Mouse (Mus musculus) myocyte (in vitro differentiated cells): ENCODE measurements around the gene BC107364. TPM values are rescaled to one million over a fixed set of nuclear protein-coding genes. Genes with fewer than 3 reads are reported as not detected.
"Not testable (repeated sequence)": the region's sequence is repeated elsewhere in the genome, so short reads cannot be mapped to it uniquely, and the experiment has no call there.

ENCODE experiments used
- H3K27me3 ChIP-seq: one replicate; pipeline ENCODE4 v1.6.1; 2011; ENCODE audit not compliant: control insufficient read depth, insufficient read depth, insufficient read length
- H3K36me3 ChIP-seq: one replicate; pipeline ENCODE4 v1.6.1; 2011; ENCODE audit not compliant: control insufficient read depth, insufficient read depth
- H3K4me2 ChIP-seq: one replicate; pipeline ENCODE4 v1.6.1; 2011; ENCODE audit warnings: low read depth, control low read depth
- H3K4me3 ChIP-seq: one replicate; pipeline ENCODE4 v1.5.1; 2011; ENCODE audit warnings: mild to moderate bottlenecking, control low read depth, moderate library complexity
- H3K79me2 ChIP-seq: one replicate; pipeline ENCODE4 v1.6.1; 2011; ENCODE audit not compliant: control insufficient read depth, insufficient read depth
- H3ac ChIP-seq: one replicate; pipeline ENCODE4 v1.6.1; 2011; ENCODE audit not compliant: control insufficient read depth, insufficient read length
- CEBPB ChIP-seq: IDR thresholded peaks from 2 replicates; pipeline ENCODE4 v1.6.1; 2011; ENCODE audit warnings: mild to moderate bottlenecking, moderate library complexity; ENCODE audit not compliant: poor library complexity, insufficient read depth, severe bottlenecking
- E2F4 ChIP-seq: IDR thresholded peaks from one replicate; pipeline ENCODE4 v1.6.1; 2011; ENCODE audit warnings: mild to moderate bottlenecking, control low read depth, moderate library complexity; ENCODE audit not compliant: insufficient read depth
- MAX ChIP-seq: IDR thresholded peaks from one replicate; pipeline ENCODE4 v1.6.1; 2011; ENCODE audit warnings: low read depth, mild to moderate bottlenecking, control low read depth
- MYOD1 ChIP-seq, 3 experiments: IDR thresholded peaks; one replicate each; pipeline ENCODE4 v1.6.1; 2011; ENCODE audit warnings: control low read depth in 2 of 3, low read depth in 2 of 3, mild to moderate bottlenecking in 2 of 3, moderate library complexity in 1 of 3; ENCODE audit not compliant: insufficient read length in 2 of 3, control insufficient read depth in 1 of 3
- MYOG ChIP-seq, 3 experiments: IDR thresholded peaks; one replicate each; pipeline ENCODE4 v1.6.1; 2011; ENCODE audit warnings: control low read depth in 2 of 3, low read depth in 2 of 3, mild to moderate bottlenecking in 2 of 3; ENCODE audit not compliant: insufficient read length in 2 of 3, control insufficient read depth in 1 of 3, insufficient read depth in 1 of 3
- POLR2A ChIP-seq: IDR thresholded peaks from one replicate; pipeline ENCODE4 v1.6.1; 2011; ENCODE audit warnings: low read depth, mild to moderate bottlenecking, control low read depth, moderate library complexity; ENCODE audit not compliant: insufficient read length
- POLR2AphosphoS2 ChIP-seq: IDR thresholded peaks from one replicate; pipeline ENCODE4 v1.6.1; 2011; ENCODE audit warnings: low read depth, control low read depth; ENCODE audit not compliant: insufficient read length
- REST ChIP-seq: IDR thresholded peaks from one replicate; pipeline ENCODE4 v1.6.1; 2011; ENCODE audit warnings: mild to moderate bottlenecking, control low read depth, moderate library complexity; ENCODE audit not compliant: insufficient read depth, insufficient read length
- SRF ChIP-seq: IDR thresholded peaks from one replicate; pipeline ENCODE4 v1.6.1; 2011; ENCODE audit warnings: low read depth; ENCODE audit not compliant: control insufficient read depth, insufficient read length
- TCF12 ChIP-seq: IDR thresholded peaks from one replicate; pipeline ENCODE4 v1.6.1; 2011; ENCODE audit warnings: mild to moderate bottlenecking, control low read depth; ENCODE audit not compliant: poor library complexity, insufficient read depth, severe bottlenecking
- TCF3 ChIP-seq: IDR thresholded peaks from one replicate; pipeline ENCODE4 v1.6.1; 2011; ENCODE audit warnings: low read depth, control low read depth; ENCODE audit not compliant: insufficient read length
- USF1 ChIP-seq: IDR thresholded peaks from one replicate; pipeline ENCODE4 v1.6.1; 2011; ENCODE audit warnings: low read depth, mild to moderate bottlenecking, control low read depth, moderate library complexity
- polyA plus RNA-seq: library from polyadenylated mRNA; unstranded; fragments of >200 nt; fragmentation: generic; extraction: Trizol; gene quantifications from one replicate; pipeline ENCODE4 v1.2.1, GENCODE M21; 2012; ENCODE audit warnings: missing spikeins

The BC107364 gene
- polyA plus RNA-seq, 1 experiment, result not detected

DNA sequence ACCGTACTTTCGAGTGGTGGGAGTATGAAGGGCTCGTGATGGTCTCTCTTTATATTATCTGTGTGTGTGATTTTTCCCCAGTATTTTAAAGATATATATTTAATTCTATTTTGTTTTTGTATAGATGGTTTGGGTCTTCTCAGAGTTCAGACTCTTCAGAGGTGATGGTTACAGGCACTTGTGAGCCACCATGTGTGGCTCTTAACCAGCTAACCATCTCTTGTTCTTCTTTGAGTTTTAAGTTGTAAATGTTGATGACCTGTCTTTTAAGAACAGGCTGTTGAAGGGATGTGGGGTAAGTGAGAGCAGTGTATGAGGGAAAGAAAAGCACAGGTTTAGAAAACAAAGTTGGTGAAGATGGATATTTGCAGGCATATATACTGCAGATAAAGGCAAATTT, 42.8 kb upstream of the BC107364 start:
- Histone ChIP-seq H3K27me3 (no peaks in the 10 kb centered on the region), H3K4me2 (peak overlapping the region; percentile 18), H3K36me3 (no peaks in the 10 kb centered on the region), H3K4me3 (no peak overlapping the region), H3ac (no peak overlapping the region), H3K79me2 (no peaks in the 10 kb centered on the region)
- TF ChIP-seq CEBPB (no peak), POLR2A (no peak), POLR2AphosphoS2 (no peak), MYOG (IDR thresholded peaks at IDR 0.05; ENCODE audit: control insufficient read depth in 1 of 3, insufficient read depth in 1 of 3, insufficient read length in 2 of 3, low read depth in 2 of 3) (no peak), MYOD1 (IDR thresholded peaks at IDR 0.05; ENCODE audit: control insufficient read depth in 1 of 3, insufficient read length in 2 of 3, low read depth in 2 of 3) (no peak), E2F4 (no peak), TCF12 (no peak), SRF (no peak), TCF3 (no peak), MAX (no peak), USF1 (no peak), REST (no peak)

DNA sequence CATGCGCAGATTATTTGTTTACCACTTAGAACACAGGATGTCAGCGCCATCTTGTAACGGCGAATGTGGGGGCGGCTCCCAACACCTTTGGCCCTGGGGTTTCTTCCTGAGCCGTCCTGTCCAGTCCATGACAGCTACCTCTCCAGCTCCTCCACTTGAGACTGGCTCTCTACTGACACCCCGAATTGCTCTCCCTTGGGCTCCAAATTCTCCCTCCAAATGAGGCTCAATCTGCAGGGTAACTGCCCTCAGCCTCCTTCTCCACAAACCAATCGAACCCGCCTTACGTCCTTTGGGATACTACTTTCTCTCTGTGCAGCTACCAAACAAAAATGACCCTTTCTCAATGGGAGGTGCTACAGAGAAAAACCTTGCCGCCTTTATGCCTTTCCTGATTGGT, 42.4 kb upstream of the BC107364 start:
- H3K36me3 ChIP-seq, H3K27me3 ChIP-seq, H3K4me3 ChIP-seq, H3K79me2 ChIP-seq, H3ac ChIP-seq: not testable (repeated sequence)
- peak overlapping the region; percentile 18 for H3K4me2 ChIP-seq

DNA sequence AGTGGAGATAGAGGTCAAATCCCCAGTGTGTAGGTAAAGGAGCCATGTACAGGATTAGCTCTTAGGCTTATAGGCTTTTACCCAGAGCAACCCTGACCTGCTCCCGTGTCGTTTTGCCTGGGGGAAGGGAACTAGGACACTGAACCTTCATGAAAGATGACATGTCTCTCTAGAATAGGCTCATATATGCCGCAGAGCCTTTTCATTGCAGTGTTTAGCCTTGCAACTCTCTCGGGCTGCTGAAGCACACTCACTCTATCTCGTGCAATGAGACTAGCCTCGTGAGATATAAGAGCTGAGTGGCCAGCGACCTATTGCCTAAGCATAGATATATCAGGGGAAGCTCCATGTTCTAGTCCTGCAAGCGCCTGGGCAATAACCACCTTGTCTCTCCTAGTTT, 37.5 kb upstream of the BC107364 start:
- H3K79me2 ChIP-seq, H3K4me3 ChIP-seq, H3ac ChIP-seq, H3K27me3 ChIP-seq, H3K4me2 ChIP-seq, H3K36me3 ChIP-seq: not testable (repeated sequence)

DNA sequence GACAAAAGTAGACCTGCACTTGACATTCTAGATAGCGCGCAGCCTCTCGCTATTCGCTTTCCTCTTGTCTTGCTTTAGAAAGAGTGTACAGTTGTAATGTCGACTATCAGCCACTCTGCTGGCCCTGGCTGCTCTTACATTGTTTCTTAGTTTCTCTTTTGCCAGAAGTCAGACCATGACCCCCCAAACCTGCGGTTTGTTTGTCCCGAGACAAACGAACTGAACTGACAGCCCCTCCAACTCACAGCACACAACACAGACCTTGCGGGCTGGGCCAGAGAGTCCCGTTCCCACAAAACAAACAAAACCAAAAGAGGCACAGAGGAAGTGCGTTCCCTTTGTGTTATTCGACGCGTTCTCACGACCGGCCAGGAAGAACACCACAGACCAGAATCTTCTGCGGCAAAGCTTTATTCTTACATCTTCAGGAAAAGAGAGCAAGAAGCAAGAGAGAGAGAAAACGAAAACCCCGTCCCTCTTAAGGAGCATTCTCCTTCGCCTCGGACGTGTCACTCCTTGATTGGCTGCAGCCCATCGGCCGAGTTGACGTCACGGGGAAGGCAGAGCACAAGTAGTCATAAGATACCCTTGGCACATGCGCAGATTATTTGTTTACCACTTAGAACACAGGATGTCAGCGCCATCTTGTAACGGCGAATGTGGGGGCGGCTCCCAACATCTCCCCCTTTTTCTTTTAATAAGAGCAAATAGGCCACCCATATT, 37.0 kb upstream of the BC107364 start:
- not testable (repeated sequence) for H3K4me3 ChIP-seq, H3K79me2 ChIP-seq, H3K36me3 ChIP-seq, H3K27me3 ChIP-seq, H3ac ChIP-seq, H3K4me2 ChIP-seq

DNA sequence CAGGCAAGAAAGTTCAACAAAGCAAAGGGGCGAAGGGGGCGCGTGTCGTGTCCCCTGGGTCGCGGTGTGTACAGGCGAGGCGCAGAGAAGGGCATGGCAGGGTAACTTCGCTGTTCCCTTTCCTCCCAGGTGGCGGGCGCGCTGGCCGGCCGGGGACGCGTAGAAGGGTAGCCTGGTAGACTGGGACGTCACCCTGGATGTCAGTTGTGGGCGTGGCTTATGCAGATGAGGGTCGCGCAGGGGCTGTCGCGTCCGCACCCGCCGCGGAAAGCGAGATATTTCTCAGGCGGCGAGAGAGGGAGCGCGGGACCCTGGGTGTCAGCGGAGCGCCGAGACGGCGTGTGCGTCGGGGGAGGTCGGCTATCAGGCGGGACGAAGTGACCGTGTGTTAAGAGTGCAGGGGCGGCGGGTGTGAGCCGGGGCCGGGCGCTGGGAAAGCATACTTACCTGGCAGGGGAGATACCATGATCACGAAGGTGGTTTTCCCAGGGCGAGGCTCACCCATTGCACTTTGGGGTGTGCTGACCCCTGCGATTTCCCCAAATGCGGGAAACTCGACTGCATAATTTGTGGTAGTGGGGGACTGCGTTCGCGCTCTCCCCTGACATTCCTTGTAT, 36.3 kb upstream of the BC107364 start:
- H3ac ChIP-seq, H3K79me2 ChIP-seq, H3K36me3 ChIP-seq, H3K27me3 ChIP-seq: not testable (repeated sequence)
- H3K4me2 ChIP-seq, result peak overlapping the region; percentile 100
- H3K4me3 ChIP-seq, result peak overlapping the region; percentile 18

DNA sequence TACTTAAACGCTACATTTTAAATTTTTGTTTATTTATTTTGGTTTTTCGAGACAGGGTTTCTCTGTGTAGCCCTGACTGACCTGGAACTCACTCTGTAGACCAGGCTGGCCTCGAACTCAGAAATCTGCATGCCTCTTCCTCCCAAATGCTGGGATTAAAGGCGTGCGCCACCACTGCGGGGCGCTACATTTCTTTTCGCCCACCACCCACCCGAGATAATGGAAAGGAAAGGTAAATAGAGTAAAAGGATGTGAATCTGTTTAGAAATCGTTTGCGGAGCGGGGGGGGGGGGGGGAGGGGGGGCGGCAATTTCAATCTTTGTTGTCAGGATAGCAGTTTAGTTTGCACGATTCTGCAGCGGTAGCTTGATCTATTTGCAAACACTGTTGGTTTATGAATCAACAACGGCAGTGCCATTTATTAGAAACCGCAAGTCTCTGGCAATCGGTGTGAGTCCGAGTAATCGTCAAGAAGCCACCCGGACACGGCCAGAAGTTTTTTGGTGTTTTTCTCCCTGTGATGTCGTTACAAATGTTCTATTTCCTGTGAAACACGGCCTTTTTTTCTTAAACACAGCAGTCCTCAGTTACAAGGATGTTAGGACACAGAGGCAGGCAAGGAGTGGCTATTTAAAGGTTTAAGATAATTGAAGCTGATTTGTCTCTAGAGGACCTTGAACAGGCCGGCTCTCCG, 35.6 kb upstream of the BC107364 start:
- no peak for TF ChIP-seq REST
- no peak for TF ChIP-seq TCF3
- no peak for TF ChIP-seq USF1
- TF ChIP-seq POLR2AphosphoS2, result no peak
- TF ChIP-seq MAX, result no peak
- no peak for TF ChIP-seq SRF
- no peak for TF ChIP-seq POLR2A
- TF ChIP-seq MYOG (IDR thresholded peaks at IDR 0.05; ENCODE audit: control insufficient read depth in 1 of 3, insufficient read depth in 1 of 3, insufficient read length in 2 of 3, low read depth in 2 of 3), result no peak
- TF ChIP-seq E2F4, result no peak
- TF ChIP-seq CEBPB, result no peak
- TF ChIP-seq TCF12, result no peak
- no peak for TF ChIP-seq MYOD1 (IDR thresholded peaks at IDR 0.05; ENCODE audit: control insufficient read depth in 1 of 3, insufficient read length in 2 of 3, low read depth in 2 of 3)
- Histone ChIP-seq H3K36me3 (no peaks in the 10 kb centered on the region), H3ac (no peak overlapping the region), H3K4me2 (peak overlapping the region; percentile 100), H3K4me3 (peak overlapping the region; percentile 18), H3K79me2 (no peaks in the 10 kb centered on the region), H3K27me3 (no peaks in the 10 kb centered on the region)

DNA sequence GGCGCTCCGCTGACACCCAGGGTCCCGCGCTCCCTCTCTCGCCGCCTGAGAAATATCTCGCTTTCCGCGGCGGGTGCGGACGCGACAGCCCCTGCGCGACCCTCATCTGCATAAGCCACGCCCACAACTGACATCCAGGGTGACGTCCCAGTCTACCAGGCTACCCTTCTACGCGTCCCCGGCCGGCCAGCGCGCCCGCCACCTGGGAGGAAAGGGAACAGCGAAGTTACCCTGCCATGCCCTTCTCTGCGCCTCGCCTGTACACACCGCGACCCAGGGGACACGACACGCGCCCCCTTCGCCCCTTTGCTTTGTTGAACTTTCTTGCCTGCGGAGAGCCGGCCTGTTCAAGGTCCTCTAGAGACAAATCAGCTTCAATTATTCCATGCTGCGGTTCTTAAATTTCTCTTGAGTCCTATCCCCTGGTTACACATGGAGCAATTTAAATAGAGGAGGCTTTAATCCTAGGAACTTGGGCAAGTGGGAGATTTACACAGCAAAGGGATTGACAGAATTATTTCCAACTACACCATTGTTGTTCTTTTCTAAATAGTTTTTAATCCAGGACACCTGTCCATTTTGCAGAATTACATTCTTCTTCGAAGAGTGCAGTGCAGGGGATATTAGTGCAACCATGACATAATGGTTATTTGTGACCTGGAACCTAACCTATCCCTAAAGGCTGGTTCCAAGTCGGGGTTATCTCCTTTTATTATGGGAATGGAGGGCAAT, 34.9 kb upstream of the BC107364 start:
- H3K36me3 ChIP-seq, H3ac ChIP-seq, H3K79me2 ChIP-seq, H3K27me3 ChIP-seq: not testable (repeated sequence)
- Histone ChIP-seq H3K4me3 (peak overlapping the region; percentile 18), H3K4me2 (peak overlapping the region; percentile 100)

DNA sequence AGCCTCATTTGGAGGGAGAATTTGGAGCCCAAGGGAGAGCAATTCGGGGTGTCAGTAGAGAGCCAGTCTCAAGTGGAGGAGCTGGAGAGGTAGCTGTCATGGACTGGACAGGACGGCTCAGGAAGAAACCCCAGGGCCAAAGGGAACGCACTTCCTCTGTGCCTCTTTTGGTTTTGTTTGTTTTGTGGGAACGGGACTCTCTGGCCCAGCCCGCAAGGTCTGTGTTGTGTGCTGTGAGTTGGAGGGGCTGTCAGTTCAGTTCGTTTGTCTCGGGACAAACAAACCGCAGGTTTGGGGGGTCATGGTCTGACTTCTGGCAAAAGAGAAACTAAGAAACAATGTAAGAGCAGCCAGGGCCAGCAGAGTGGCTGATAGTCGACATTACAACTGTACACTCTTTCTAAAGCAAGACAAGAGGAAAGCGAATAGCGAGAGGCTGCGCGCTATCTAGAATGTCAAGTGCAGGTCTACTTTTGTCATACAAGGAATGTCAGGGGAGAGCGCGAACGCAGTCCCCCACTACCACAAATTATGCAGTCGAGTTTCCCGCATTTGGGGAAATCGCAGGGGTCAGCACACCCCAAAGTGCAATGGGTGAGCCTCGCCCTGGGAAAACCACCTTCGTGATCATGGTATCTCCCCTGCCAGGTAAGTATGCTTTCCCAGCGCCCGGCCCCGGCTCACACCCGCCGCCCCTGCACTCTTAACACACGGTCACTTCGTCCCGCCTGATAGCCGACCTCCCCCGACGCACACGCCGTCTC, 34.1 kb upstream of the BC107364 start:
- not testable (repeated sequence) for H3K36me3 ChIP-seq, H3K79me2 ChIP-seq, H3ac ChIP-seq, H3K4me3 ChIP-seq, H3K27me3 ChIP-seq
- peak overlapping the region; percentile 52 for H3K4me2 ChIP-seq
